Mouse (Mus musculus) liver, adult (tissue): ENCODE measurements around the gene Clk2.

Source experiments
- GATA4 ChIP-seq: IDR thresholded peaks from 2 replicates; pipeline ENCODE4 v1.6.1; 2014; ENCODE audit warnings: mild to moderate bottlenecking, low read length; ENCODE audit not compliant: insufficient replicate concordance

Gene Clk2

DNA sequence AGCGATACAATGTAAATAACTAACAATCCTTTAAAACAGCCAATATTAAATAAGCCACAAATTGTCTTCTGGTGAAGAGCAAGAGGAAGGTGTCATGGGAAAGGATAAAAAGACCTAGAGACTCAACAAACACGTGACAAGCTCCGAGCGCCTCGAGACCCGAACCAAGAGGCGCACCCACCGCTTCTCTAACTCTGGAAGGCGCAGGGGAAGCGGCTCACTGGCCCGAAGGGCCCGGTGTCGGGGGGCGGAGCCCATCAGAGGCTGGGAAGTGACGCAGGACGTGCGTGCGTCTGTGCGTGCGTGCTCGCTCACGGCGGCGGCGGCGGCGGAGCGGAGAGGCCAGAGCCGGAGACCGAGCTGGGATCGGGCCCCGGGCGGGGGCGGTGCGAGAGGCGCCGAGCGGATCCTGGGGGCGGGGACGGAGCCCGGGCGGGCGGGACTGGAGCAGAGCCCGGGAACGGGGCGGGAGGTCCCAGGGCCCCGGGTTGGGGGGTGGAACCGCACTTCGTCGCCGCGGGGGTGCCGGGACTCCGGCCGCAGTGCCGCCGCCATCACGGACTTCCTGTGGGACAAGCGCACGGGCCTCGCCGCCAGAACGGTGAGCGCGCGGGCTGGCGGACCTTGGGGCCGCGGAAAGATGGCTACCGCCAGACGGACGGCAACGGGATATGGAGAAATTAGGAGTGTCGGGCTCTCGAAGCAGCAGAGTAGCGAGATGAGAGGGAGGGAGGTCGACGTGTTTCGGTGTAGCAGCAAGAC, at the start of gene Clk2:
Clk2 (plus strand) TSS at position 290 of the 762 bp plus-strand sequence.
- no peak for TF ChIP-seq GATA4

DNA sequence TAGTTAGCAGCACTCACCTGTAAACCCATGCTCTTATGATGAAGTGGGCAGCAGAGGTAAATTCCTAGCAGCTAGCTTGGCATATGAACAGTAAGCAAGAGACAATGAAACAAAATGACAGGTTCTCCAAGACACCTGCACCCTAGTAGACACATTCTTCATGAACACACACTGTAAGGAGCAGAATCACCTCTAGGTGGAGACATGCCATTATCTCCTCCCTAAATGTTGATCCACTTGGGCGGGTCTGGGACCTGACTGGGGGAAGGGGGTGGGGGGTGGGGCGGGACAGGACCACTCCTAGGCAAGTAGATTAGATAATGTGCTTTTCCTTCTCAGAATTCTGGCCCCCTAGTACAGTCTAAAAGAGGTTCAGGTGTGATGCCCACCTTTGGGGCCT, 49.1 kb upstream of the Clk2 start:
- no peak for TF ChIP-seq GATA4

DNA sequence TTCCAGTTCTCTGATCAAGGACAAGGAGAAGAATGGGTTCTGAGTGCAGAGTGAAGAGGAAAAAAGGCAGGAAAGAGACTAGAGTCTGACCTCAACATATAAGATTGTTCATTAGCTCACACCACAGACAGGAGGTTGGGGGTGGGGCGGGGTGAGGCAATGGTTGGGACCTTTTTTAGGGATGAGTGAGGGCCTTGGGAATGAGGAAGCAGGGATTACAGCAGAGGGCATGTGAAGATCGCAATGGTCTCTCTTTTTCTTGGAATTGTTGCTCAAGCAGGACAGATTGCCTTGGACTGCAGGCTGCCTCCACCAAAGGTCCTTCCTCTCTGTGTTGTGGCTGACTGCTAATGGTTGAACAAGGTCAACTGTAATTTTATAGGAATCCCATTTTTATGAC, 41.3 kb upstream of the Clk2 start:
- TF ChIP-seq GATA4 = no peak

DNA sequence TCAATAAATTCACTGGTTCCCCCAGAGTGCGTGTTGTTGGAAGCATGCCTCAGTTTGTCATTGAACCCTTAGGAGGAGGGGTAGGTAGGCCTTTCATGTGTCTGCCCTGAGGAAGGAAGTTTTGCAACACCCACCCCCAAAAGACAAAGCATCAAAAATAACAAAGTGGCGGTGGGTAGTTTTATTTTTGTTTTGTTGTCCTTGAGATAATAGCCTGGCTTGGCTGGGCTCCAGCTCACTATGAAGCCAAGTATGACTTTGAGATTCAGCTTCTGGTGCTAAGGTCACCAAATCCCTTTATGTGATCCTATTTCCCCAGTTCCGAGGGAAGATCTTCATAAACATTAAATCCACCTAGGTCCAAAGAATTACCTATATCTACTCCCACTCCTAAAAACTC, 40.4 kb upstream of the Clk2 start:
- no peak for TF ChIP-seq GATA4

DNA sequence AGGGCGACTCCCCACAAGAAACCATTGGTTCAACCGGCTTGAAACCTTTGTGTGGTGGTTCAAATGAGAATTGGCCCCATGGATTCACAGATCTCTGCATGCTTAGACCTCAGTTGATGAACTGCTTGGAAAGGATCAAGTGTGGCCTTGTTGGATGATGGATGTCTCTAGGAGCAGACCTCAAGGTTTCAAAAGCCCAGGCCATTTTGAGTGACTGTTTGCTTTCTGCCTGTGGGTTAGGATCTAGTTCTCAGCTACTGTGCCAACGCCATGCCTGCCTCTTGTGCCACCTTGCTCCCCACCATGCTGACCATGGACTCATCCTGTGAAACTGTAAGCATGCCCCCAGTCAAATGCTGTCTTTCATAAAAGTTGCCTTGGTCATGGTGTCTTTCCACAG, 38.6 kb upstream of the Clk2 start:
- no peak for TF ChIP-seq GATA4

DNA sequence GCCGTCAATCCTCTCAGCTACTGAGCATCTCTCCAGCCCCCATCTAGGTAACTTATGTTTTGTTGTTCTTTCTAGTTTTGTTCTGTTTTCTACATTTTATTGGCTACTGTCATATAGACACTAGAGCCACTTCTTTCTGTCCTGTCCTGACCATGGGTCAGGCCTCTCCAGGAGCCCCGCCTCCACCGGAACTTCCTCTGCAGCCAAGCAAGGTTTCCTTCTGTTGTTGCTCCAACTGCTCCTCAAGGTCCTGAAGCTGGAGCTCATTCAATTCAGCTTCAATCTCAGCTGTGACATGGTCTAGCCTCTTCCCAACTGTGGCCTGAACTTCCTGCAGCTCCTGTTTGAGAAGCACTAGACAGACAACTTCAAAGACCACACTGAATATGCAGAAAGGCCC, 34.7 kb upstream of the Clk2 start:
- TF ChIP-seq GATA4 = no peak

DNA sequence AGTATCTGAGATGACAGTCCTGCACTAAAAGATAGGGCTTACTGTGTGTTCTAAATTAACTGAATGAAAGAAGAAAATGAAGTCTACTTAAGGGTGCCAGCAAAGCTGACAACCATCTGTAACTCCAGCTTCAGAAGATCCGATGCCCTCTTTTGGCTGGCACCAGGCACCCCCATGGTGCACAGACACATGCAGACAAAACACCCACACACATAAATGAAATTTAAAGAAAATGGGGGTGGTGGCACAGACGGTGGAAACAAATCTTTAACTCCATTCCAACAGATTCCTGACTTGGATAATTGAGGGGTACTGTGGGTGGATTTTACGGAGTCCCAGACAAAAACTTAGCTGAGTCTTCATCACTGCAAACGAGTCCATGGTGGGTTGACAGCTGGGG, 32.8 kb upstream of the Clk2 start:
- no peak for TF ChIP-seq GATA4

DNA sequence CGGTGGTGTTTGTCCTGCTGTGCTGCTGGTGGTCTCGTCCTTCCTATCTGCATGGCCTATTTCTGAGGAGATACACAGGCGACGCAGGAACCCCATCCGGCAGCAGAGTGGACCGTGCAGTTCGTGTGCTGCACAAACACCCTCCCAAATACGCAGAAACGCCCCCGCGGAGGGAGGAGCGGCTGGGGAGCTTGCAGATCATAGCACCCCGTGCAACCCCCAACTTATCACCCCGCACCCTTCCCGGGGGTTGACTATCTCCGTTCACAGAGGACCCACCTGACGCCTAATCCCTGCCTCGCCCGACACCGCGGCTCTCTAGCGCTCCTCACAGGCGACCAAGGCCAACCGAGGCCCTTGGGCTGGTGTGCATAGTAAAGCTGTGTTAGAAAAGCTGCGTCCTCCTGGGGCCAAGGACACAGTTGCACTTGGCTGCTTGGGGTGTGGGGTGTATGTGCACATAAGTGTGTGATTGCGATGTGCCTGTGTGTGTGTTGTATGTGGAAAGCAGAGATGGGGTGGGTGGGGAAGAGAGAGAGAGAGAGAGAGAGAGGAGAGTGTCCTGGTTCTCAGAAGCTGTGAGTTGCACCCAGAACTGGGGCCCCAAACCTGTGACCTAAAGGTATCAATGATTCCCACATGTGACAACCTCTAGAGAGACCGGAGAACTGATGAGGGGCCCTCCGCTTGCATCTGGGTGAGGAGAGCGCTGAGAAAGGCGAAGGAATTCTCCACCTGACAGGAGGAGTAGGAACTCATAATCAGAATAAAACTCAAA, 32.1 kb upstream of the Clk2 start:
- TF ChIP-seq GATA4 = no peak

DNA sequence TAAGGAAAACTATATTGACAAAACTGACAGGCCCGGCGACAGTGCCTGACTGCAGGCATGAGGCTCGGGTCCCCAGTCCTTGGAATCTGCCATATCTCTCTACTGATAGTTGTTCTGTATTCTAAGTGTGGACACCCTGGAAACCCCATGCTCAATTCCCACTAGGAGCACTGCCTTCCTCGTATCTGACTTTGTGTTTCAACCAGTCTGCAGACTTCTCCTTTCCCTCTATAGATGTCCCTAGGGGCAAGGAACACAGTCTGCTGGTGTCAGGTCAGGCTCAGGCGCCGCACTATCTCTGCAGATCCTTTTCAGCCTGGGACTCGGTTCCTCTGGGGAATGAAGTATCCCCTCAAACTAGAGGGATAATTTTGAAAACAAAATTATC, 31.5 kb upstream of the Clk2 start:
- TF ChIP-seq GATA4 = no peak

DNA sequence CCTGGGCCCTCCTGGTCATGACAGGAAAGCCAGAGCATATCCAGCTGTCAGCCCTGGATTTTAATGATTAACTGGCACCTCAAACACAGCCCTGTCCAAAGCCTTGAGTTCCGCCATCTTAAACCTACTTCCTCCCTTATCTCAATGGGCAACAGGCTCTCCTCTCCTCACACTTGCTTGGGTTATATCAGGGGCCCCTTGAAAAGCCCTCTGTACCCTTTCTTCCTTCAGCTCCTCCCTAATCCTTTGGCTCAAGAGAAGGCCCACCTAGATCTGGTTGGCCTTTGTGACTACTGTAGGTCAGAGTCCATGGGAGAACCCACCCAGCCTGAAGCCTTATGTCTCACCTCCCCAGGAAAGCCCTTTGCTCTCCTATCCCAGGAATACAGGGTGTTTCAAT, 30.8 kb upstream of the Clk2 start:
- TF ChIP-seq GATA4 = no peak

DNA sequence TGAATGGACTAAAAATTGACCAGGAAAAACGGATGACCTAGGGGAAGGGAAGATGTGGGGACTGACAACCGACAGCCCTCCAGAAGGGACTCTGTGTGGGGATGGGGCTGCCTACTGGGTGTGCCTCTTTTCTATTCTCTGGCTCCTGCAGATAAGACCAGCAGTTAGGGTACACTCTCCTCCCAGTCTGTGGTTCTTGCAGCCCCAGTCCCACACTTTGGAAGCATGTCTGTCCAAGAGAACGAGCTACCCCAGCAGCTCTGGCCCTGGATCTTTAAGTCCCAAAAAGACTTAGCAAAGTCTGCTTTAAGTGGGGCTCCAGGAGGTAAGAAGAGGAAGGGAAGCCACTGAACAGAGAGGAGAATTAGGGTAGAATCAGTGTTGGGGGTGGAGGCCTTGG, 28.6 kb upstream of the Clk2 start, which contains the start of gene Pklr:
Pklr (plus strand) TSS at position 185 of the 400 bp plus-strand sequence.
- no peak for TF ChIP-seq GATA4

DNA sequence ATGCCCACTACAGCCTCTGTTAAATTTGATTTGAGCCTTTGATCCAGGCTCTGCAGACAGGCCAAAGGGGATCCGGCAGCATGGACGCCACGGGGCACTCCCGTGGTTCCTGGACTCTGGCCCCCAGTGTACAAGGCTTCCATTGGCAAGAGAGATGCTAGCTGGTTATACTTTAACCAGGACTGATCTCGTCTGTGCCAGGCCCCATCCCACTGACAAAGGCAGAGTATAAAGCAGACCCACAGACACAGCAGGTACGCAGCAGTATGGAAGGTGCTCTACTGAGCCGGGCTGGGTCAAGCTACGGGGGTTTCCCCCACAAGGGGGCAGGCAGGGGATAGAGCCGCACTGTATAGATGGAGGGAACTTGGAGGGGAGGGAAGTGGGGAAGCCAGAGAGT, 28.2 kb upstream of the Clk2 start:
- TF ChIP-seq GATA4 = no peak

DNA sequence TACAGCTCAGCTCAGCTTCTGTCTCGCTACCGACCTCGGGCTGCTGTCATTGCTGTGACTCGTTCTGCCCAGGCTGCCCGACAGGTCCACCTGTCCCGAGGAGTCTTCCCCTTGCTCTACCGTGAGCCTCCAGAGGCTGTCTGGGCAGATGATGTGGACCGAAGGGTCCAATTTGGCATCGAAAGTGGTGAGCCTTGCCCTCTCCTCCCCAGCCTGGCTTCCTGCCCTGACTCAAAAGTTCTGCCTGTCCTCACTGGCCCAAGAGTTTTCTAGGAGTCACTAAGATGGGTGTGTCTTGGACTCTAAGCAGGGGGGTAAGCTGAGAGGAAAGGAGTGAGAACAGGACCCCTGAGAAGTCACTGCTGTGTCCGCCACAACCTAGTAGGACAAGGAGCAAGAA, 19.8 kb upstream of the Clk2 start:
- no peak for TF ChIP-seq GATA4

DNA sequence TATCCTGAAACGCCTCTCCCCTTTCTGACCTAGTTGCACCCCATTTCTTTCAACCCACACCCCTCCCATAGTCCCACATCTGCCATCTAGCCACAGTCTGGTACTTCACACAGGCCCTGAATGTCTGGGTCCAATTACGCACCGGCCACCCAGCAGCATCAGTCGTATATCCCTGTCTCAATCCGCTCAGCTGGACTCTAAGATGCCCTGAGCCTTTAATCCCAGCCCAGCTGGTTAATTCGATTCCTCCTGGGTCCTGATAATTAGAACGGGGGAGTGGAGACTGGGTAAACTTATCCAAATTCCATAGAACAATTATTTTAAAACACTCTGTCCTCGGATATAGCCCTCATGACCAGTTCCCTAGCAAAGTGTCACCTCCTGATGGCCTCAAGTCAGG, 19.0 kb upstream of the Clk2 start:
- TF ChIP-seq GATA4 = no peak

DNA sequence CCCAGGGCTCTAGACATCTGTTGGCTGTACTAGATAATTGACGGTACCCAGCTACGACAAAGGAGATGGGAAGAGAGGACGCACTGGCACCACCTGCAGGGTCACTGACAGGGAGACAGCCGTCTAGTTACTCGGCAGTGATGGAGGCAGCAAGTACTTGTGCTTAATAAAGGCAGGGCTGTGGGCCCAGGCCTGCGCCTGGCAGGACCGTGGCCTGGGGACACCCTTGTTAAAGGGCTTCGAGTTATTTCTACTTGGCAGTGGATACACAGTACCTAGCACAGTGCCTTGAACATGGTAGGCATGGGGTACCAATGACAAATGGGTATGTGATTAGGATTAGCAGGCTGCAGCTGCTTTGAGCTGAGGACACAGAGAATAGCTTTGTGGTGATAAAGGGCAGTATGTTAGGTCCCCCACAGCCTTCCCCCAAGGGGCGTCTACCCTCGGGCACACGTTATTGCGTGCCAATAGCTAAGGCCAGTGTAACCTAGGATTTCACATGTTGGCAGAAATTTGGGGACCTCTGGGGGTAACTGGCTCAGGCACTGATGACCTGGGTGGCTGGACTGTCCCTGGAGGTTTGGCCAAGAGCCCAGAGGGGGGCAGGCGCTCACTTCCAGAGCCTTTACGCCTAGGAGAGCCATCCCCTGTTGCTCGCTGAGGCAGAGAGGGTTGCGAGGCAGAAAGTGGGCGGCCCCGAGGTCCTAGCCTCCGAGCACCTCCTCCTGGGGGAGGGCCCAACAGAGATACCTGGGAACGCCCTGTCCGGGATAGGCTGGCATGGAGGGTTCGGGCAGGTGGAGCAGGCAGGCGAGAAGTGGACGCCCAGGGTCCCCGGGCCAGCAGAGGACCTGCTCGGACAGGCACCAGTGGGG, 17.3 kb upstream of the Clk2 start:
- TF ChIP-seq GATA4 = no peak

DNA sequence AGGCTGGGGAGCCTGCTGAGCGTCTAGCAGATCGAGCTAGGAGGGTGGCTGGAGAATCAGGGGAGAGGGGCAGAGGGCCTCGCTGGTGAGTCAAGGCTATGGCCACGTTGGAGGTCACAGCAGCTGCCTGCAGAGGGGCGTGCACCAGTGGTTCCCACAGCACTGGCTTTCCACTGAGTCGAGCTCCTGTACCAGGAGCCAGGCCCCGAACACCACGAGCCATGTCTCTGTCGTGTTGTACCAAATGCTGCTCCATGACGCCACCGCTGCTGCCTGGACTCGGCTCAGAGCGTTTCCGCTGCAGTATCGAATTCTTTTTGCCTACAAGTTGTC, 16.6 kb upstream of the Clk2 start:
- no peak for TF ChIP-seq GATA4
